Mouse (Mus musculus) hindbrain, embryonic 11.5 days (tissue): ENCODE measurements at regions not wholly inside any gene's neighbourhood (a gene's known extent, or its start where the extent isn't known, plus 50 kb on each side); places are given as distances from the start of the nearest gene placed in this dataset.

Source experiments
- ATAC-seq: fragments of 200-750 bp; cut with Nextera tagmentation; 2 replicates; pipeline ENCODE4 v1.8.0; 2017; ENCODE audit warnings: mild to moderate bottlenecking, moderate TSS enrichment, moderate library complexity; ENCODE audit not compliant: low FRiP score
- DNase-seq: peaks from one replicate; pipeline ENCODE4 v3.0.0-alpha.2; 2015; ENCODE audit warnings: low spot score
- H3K27ac ChIP-seq: fragments of 300-500 bp; sonication (generic); 2 replicates; pipeline ENCODE4 v1.5.1; 2014; ENCODE audit warnings: mild to moderate bottlenecking, low read depth, low read length
- H3K27me3 ChIP-seq: fragments of 300-500 bp; sonication (generic); 2 replicates; pipeline ENCODE4 v1.6.1; 2014; ENCODE audit warnings: mild to moderate bottlenecking, low read length, moderate library complexity, mixed read lengths; ENCODE audit not compliant: control insufficient read depth, insufficient read depth
- H3K36me3 ChIP-seq: fragments of 300-500 bp; sonication (generic); 2 replicates; pipeline ENCODE4 v1.6.1; 2014; ENCODE audit warnings: mild to moderate bottlenecking, low read length, moderate library complexity, mixed read lengths; ENCODE audit not compliant: control insufficient read depth, insufficient read depth
- H3K4me1 ChIP-seq: fragments of 300-500 bp; sonication (generic); replicated peaks from 2 replicates; pipeline ENCODE4 v1.6.1; 2014; ENCODE audit warnings: low read length, mixed read lengths; ENCODE audit not compliant: control insufficient read depth, insufficient read depth
- H3K4me2 ChIP-seq: fragments of 300-500 bp; sonication (generic); replicated peaks from 2 replicates; pipeline ENCODE4 v1.6.1; 2014; ENCODE audit warnings: mild to moderate bottlenecking, low read depth, low read length
- H3K4me3 ChIP-seq: fragments of 300-500 bp; sonication (generic); 2 replicates; pipeline ENCODE4 v1.5.1; 2014; ENCODE audit warnings: low read depth, low read length
- H3K9ac ChIP-seq: fragments of 300-500 bp; sonication (generic); 2 replicates; pipeline ENCODE4 v1.6.1; 2014; ENCODE audit warnings: low read depth, low read length
- H3K9me3 ChIP-seq: fragments of 300-500 bp; sonication (generic); 2 replicates; pipeline ENCODE4 v1.6.1; 2016; ENCODE audit warnings: low read length; ENCODE audit not compliant: control insufficient read depth
- WGBS: fragments of 180-500 bp; shearing (Covaris S2); extraction: QIAGEN DNeasy Blood & Tissue Kit; methylation state at CpG from one replicate; pipeline ENCODE4 v1.1.7; 2014; 5-methylcytosine and 5-hydroxymethylcytosine counted together

GRCm38 (mm10) chr2:51033881-51034280 lies 115.0 kb downstream of the Rnd3 start:
- 92% methylated on average over 7 of the region's 7 CpGs for WGBS
- Histone ChIP-seq H3K36me3 (no peaks in the 10 kb centered on the region), H3K27me3 (no peaks in the 10 kb centered on the region), H3K4me2 (no peak overlapping the region), H3K9ac (no peak overlapping the region), H3K27ac (no peak overlapping the region), H3K4me1 (no peaks in the 10 kb centered on the region), H3K9me3 (no peaks in the 10 kb centered on the region), H3K4me3 (no peak overlapping the region)
- DNase-seq (no peak), ATAC-seq (no peak)

DNA sequence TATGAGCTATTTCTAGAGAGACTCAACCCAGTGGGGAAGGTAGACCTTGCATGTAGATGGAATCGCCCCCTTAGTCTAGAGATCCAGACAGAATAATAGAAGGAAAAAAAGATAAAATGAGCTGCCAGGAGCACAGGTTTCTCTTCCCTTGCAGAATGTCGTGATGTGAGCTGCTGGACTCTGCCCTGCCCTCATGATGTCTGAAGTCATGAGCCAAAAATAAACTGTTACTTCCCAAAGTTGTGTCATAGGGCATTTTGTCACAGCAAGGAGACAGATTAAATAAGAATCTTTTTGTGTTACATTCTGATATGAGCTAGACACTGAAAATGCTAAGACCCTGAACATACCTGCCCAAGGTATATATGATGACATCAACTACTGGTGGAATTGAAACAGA lies 126.4 kb downstream of the Rnd3 start:
- DNase-seq (no peak), ATAC-seq (no peak)
- no peak overlapping the region for H3K4me2 ChIP-seq
- no peaks in the 10 kb centered on the region for H3K27me3 ChIP-seq
- H3K4me3 ChIP-seq = no peak overlapping the region
- H3K36me3 ChIP-seq = no peaks in the 10 kb centered on the region
- 77% methylated on average over 2 of the region's 2 CpGs for WGBS
- no peaks in the 10 kb centered on the region for H3K9me3 ChIP-seq
- no peaks in the 10 kb centered on the region for H3K4me1 ChIP-seq
- H3K27ac ChIP-seq = no peak overlapping the region
- H3K9ac ChIP-seq = no peak overlapping the region

DNA sequence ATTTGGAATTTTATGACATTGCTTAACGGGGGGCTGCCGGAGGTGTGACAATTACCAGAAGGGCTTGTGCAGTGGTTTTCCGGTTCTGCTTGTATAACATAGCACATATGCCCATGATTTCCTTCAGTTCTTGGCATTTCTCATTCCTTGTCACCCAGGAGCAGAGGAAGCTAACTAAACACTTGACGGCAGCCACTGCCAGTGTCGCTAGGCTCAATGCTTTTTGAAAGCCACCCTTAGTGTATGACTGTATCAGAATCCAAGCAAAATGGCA lies 132.8 kb downstream of the Rnd3 start:
- no peak overlapping the region for H3K9ac ChIP-seq
- H3K27me3 ChIP-seq = no peaks in the 10 kb centered on the region
- H3K9me3 ChIP-seq = no peaks in the 10 kb centered on the region
- no peak for ATAC-seq
- no peak overlapping the region for H3K4me2 ChIP-seq
- WGBS = 89% methylated on average over 5 of the region's 5 CpGs
- no peak for DNase-seq
- no peak overlapping the region for H3K4me3 ChIP-seq
- no peak overlapping the region for H3K27ac ChIP-seq
- H3K4me1 ChIP-seq = no peaks in the 10 kb centered on the region
- no peaks in the 10 kb centered on the region for H3K36me3 ChIP-seq

DNA sequence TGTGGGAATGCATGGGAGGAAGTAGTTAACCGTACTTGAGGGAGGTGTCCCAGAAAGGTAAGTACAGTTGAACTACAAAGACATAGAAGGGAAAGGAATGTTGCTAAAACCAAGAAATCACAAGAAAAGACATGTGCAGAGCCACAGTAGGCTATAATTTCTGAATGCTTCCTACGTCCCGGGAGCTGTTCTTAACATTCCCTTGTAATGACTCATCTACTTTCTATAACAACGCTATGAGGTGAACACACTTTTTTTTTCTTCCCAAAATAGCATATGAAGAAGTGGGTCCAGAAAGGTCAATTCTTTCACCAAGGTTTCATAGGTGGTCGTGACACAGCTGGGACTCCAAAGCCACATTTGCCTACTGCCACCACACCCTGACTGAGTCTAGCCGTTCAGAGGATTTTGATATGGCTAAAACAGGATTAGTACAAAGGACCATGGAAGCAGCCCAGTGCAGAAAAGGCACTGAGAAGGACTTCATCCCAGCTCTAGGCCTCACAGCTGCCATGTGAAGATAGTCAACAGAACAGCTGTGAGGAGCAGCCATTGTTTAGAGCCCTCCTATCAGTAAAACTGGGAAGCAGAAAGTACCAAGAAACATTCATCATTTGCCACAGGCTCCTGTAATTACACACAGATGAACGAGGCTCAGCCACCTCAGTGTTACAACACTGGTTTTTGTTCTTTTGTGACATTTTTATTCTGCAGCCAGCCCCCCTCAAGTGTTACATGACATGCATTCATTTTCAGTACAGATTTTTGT lies 133.4 kb downstream of the Rnd3 start:
- DNase-seq (no peak), ATAC-seq (no peak)
- Histone ChIP-seq H3K4me1 (no peaks in the 10 kb centered on the region), H3K36me3 (no peaks in the 10 kb centered on the region), H3K27me3 (no peaks in the 10 kb centered on the region), H3K9me3 (no peaks in the 10 kb centered on the region), H3K27ac (no peak overlapping the region), H3K4me2 (no peak overlapping the region), H3K9ac (no peak overlapping the region), H3K4me3 (no peak overlapping the region)
- WGBS = 78% methylated on average over 7 of the region's 7 CpGs

GRCm38 (mm10) chr2:51014232-51014631 lies 134.7 kb downstream of the Rnd3 start:
- ATAC-seq (no peak), DNase-seq (no peak)
- H3K4me2 ChIP-seq = no peak overlapping the region
- H3K36me3 ChIP-seq = no peaks in the 10 kb centered on the region
- no peaks in the 10 kb centered on the region for H3K27me3 ChIP-seq
- no peaks in the 10 kb centered on the region for H3K9me3 ChIP-seq
- no peak overlapping the region for H3K4me3 ChIP-seq
- no peak overlapping the region for H3K9ac ChIP-seq
- H3K4me1 ChIP-seq = no peaks in the 10 kb centered on the region
- no peak overlapping the region for H3K27ac ChIP-seq

DNA sequence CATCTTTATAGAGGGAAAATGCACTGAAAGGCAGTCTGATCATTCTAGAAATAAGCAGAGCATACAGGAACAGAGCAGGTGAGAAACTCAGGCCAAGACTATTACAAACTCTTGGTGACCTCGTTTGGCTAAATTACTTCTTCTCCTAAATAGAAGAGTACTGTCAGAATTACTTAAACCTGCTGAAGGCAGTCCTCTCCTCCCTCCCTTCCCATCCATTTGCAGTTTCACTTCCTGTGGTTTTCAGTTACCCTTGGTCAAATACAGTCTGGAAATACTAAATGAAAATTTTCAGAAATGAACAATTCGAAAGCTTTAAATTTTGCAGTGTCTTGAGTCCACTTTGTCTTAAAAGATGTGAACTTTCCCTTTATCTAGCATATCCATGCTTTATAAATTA lies 135.8 kb downstream of the Rnd3 start:
- 81% methylated on average over 2 of the region's 2 CpGs for WGBS
- DNase-seq (no peak), ATAC-seq (no peak)
- Histone ChIP-seq H3K4me1 (no peaks in the 10 kb centered on the region), H3K36me3 (no peaks in the 10 kb centered on the region), H3K4me3 (no peak overlapping the region), H3K4me2 (no peak overlapping the region), H3K9ac (no peak overlapping the region), H3K9me3 (no peaks in the 10 kb centered on the region), H3K27me3 (no peaks in the 10 kb centered on the region), H3K27ac (no peak overlapping the region)

DNA sequence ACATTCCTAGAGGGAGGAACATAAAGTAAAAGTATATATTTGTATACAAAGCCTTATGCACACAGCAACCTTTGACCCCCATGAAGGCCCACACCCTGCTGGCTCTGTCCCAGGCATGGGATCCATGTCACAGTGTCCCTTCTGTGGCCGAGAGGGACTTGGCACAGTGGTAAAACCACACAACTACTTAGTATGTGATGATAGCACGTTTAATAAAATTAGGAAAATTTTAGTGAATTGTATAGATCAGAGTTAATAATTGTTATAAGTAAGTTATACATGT lies 140.7 kb downstream of the Rnd3 start:
- no peak overlapping the region for H3K27ac ChIP-seq
- DNase-seq (no peak), ATAC-seq (no peak; the same call in 1 of the 2 replicates)
- no peaks in the 10 kb centered on the region for H3K9me3 ChIP-seq
- H3K4me3 ChIP-seq = no peak overlapping the region
- WGBS = 59% methylated on average over 2 of the region's 2 CpGs
- H3K9ac ChIP-seq = no peak overlapping the region
- H3K4me2 ChIP-seq = no peak overlapping the region
- no peaks in the 10 kb centered on the region for H3K27me3 ChIP-seq
- H3K36me3 ChIP-seq = no peaks in the 10 kb centered on the region
- H3K4me1 ChIP-seq = 0 out of 2 replicates have a peak, but pooled peaks cover 3% of the 10 kb centered on the region

GRCm38 (mm10) chr2:51007409-51008250 lies 141.3 kb downstream of the Rnd3 start:
- DNase-seq = peak; percentile 29
- peak; percentile 70 for ATAC-seq
- 49% methylated on average over 11 of the region's 11 CpGs for WGBS
- Histone ChIP-seq H3K27me3 (no peaks in the 10 kb centered on the region), H3K9ac (no peak overlapping the region), H3K4me3 (no peak overlapping the region), H3K27ac (peak overlapping the region; percentile 31; the same call in 1 of the 2 replicates), H3K36me3 (no peaks in the 10 kb centered on the region), H3K4me1 (0 out of 2 replicates have a peak, but pooled peaks cover 3% of the 10 kb centered on the region), H3K9me3 (no peaks in the 10 kb centered on the region), H3K4me2 (no peak overlapping the region)

- Histone ChIP-seq H3K4me3 (no peak overlapping the region), H3K4me1 (0 out of 2 replicates have a peak, but pooled peaks cover 3% of the 10 kb centered on the region), H3K9me3 (no peaks in the 10 kb centered on the region), H3K36me3 (no peaks in the 10 kb centered on the region), H3K27ac (no peak overlapping the region; the same call in 1 of the 2 replicates), H3K27me3 (no peaks in the 10 kb centered on the region), H3K4me2 (no peak overlapping the region), H3K9ac (no peak overlapping the region)
- WGBS = 66% methylated on average over 3 of the region's 3 CpGs
- ATAC-seq = no peak
- DNase-seq = no peak
Observed at GRCm38 (mm10) chr2:51006818-51007217, 142.1 kb downstream of the Rnd3 start.
